Mouse (Mus musculus): ENCODE data around the gene Fgd5. TPM values are rescaled to one million over a fixed set of nuclear protein-coding genes. Genes with fewer than 3 reads are reported as not detected.
"Not testable (repeated sequence)": the region's sequence is repeated elsewhere in the genome, so short reads cannot be mapped to it uniquely, and the experiment has no call there.

The Fgd5 gene
- polyA plus RNA-seq, 1 experiment from 2014 or later: 7.8 TPM

DNA sequence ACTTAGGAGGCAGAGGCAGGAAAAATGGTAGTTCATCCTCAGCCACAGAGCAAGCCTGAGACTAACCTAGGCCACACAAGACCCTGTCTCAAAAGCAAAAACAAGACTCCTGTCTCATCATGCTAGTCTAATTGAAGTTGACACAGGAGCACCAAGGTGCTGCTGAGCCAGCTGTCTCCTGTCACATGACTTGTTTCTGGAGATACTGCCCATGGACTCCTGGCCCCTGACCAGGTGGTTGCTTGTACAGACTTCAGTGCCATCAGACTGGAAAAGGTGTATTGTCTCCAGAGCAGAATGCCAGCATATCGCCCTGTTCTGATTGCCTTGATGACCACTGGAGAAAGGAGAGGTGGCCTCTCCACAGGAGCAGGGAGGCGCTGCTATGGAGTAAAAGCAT, 102.1 kb downstream of the Fgd5 start:
- no peaks in the 10 kb centered on the region for H3K36me3 ChIP-seq
- no peak for ATAC-seq (ENCODE audit: insufficient read depth, low FRiP score, low read depth)
- H3K4me3 ChIP-seq (replicated peaks): no peak overlapping the region
- no peaks in the 10 kb centered on the region for H3K4me1 ChIP-seq
- H3K9ac ChIP-seq: no peak overlapping the region
- no peak overlapping the region for H3K4me2 ChIP-seq
- H3K27me3 ChIP-seq (replicated peaks): no peaks in the 10 kb centered on the region
- 88% methylated on average over 2 of the region's 2 CpGs for WGBS
- no peaks in the 10 kb centered on the region for H3K9me3 ChIP-seq
- H3K27ac ChIP-seq: no peak overlapping the region

DNA sequence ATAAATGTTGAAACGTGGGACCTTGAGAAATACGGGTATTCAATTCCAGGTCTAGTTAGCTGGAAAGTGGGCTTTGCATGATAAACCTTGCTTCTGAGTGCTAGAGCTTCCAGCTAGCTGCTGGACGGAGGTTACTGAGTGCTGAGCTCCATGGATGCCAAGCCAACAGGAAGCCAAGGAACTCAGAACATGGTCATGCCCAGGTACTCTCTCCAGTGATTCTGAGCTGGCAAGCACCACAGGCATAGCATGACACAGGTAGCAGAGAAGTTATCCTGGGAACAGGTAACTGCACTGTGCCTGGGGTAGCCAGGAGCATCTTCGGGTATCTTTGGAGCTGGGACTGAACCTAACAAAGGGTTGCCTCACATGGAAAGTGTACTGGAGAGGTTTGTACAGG, 104.1 kb downstream of the Fgd5 start:
- H3K4me1 ChIP-seq: no peaks in the 10 kb centered on the region
- ATAC-seq (ENCODE audit: insufficient read depth, low FRiP score, low read depth): no peak

DNA sequence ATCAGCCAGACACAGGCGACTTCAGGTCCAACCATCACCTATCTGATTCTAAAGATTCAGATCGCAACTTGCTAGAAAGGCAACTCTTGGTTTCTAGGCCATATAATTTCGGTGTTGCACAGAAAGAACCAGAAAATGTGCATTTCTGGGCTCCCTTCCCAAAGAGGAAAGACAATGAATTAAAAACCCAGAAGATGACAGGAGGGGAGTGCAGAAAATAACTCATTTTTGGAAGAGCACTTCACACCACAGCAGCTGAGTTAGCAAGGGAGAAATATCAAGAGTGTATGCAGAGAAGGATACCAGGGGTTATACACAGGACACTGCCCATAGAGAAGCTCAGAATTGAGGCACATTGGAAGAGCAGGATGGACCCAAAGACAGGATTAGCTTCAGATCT, 106.3 kb downstream of the Fgd5 start:
- H3K27ac ChIP-seq: no peak overlapping the region
- no peak overlapping the region for H3K9ac ChIP-seq
- WGBS: 87% methylated on average over 3 of the region's 3 CpGs
- ATAC-seq (ENCODE audit: insufficient read depth, low FRiP score, low read depth): no peak
- no peaks in the 10 kb centered on the region for H3K27me3 ChIP-seq (replicated peaks)
- no peaks in the 10 kb centered on the region for H3K9me3 ChIP-seq
- no peak overlapping the region for H3K4me3 ChIP-seq (replicated peaks)
- no peaks in the 10 kb centered on the region for H3K36me3 ChIP-seq
- no peaks in the 10 kb centered on the region for H3K4me1 ChIP-seq
- H3K4me2 ChIP-seq: no peak overlapping the region

More for the DNA sequence above, 104.1 kb downstream of the Fgd5 start:
- Histone ChIP-seq H3K4me2 (no peak overlapping the region), H3K36me3 (no peaks in the 10 kb centered on the region), H3K9ac (no peak overlapping the region), H3K27ac (no peak overlapping the region), H3K27me3 (replicated peaks) (no peaks in the 10 kb centered on the region), H3K9me3 (no peaks in the 10 kb centered on the region), H3K4me3 (replicated peaks) (no peak overlapping the region)
- WGBS: 76% methylated on average over 4 of the region's 4 CpGs

DNA sequence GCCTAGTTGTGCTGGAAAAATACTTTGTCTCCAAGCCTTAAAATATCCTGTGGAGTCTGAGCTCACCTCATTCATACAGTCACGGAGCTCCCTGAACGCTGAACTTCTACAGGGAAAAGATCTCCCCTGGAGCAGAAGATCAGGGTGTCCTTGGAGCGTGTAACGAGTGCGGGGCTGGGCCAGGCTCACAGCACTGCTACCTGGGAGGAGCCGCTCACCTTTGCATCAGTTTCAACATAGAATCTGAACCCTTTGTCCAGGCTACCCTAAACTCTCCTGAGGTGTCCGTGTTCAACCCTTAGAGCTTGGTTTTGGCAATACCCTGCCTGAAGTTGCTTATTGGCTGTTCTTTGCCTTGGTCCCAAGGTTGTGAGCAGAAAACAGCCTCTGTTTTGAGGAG, 110.5 kb downstream of the Fgd5 start:
- H3K4me1 ChIP-seq; H3K4me2 ChIP-seq; H3K27ac ChIP-seq; H3K9me3 ChIP-seq; H3K36me3 ChIP-seq; ATAC-seq (ENCODE audit: insufficient read depth, low FRiP score, low read depth); H3K27me3 ChIP-seq (replicated peaks); H3K9ac ChIP-seq; H3K4me3 ChIP-seq (replicated peaks): not testable (repeated sequence)
- WGBS: 89% methylated on average over 7 of the region's 7 CpGs

DNA sequence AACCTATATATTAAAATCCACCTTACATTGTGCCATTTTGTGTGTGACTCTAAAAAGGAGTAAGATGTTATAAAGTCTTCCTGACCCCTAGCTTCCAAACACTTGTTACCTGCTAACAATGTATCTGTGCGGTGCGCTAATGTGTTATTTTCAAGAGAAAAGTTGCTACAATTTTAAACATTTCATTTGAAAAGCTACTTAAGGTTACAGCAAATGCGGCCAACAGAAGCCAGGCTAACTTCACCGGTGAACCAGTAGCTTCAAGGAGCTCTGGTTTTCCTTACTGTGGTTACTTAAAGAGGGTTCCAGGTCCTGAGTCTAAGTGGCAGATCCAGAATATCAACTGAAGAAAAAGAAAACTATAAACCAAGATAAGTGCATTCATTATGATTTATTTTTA, 111.3 kb downstream of the Fgd5 start:
- Histone ChIP-seq H3K4me2 (no peak overlapping the region; the same call in 1 of the 2 replicates), H3K27me3 (replicated peaks) (no peaks in the 10 kb centered on the region), H3K36me3 (no peaks in the 10 kb centered on the region), H3K9ac (no peak overlapping the region), H3K27ac (no peak overlapping the region), H3K9me3 (no peaks in the 10 kb centered on the region), H3K4me1 (0 out of 2 replicates have a peak, but pooled peaks cover 4% of the 10 kb centered on the region), H3K4me3 (replicated peaks) (no peak overlapping the region)
- 89% methylated on average over 4 of the region's 4 CpGs for WGBS
- ATAC-seq (ENCODE audit: insufficient read depth, low FRiP score, low read depth): no peak

DNA sequence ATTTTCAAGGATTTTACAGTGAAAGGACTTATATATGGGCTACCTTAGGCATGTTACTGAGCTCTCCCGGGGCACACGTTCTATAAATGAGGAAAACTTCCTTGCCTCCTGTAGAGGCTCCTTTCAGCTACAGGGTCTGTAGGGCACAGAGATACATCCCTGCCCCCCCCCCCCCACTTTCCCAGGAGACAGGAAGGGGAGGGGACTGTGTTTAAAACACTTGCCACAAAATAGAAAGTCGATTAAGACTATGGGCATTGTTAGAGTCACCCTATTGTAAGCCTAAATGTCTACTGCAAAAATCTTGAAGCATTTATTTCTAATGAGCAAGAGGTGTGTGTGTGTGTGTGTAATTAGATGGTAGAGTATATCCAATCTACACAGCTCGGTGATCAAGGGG, 111.8 kb downstream of the Fgd5 start:
- Histone ChIP-seq H3K9me3 (no peaks in the 10 kb centered on the region), H3K4me2 (peak overlapping the region; percentile 65), H3K27ac (peak overlapping the region; percentile 100), H3K9ac (peak overlapping the region; percentile 90; the same call in 1 of the 2 replicates), H3K36me3 (no peaks in the 10 kb centered on the region), H3K4me1 (0 out of 2 replicates have a peak, but pooled peaks cover 4% of the 10 kb centered on the region), H3K27me3 (replicated peaks) (no peaks in the 10 kb centered on the region), H3K4me3 (replicated peaks) (peak overlapping the region; percentile 97)
- ATAC-seq (ENCODE audit: insufficient read depth, low FRiP score, low read depth): no peak
- WGBS: 7% methylated on average over 4 of the region's 4 CpGs

DNA sequence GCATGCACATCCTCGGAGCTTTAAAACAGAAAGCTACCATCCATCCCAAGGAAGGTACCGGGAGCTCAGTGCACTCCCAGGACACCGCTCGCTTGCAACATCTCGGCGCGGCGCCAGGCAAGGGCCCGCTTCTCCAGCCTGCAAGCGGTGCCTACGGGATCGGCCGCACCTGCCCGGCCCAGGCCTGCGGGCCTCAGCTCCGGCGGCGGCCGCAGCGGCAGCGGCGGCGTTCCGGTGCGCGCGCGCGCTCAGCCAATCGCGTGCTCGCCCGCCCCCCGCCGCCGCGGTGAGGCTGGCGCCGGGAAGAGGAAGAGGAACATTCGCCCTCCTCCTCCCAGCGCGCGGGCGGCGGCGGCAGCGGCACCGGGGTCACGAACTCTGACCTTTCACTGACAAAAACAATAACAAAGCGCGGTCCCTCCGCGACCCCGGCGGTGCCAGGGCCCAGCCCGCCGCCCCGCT, 112.5 kb downstream of the Fgd5 start, which contains the start of gene Nr2c2:
Gene Nr2c2 (plus strand): TSS at position 261 of the 462 bp plus-strand sequence.
- H3K27me3 ChIP-seq (replicated peaks): no peaks in the 10 kb centered on the region
- peak within 1 kb of the TSS; percentile 100 for H3K27ac ChIP-seq
- peak within 1 kb of the TSS; percentile 68 for H3K4me2 ChIP-seq
- WGBS: under 1% methylated on average over 41 of the region's 58 CpGs
- H3K4me3 ChIP-seq (replicated peaks): peak within 1 kb of the TSS; percentile 97
- peak within 1 kb of the TSS; percentile 90 for H3K9ac ChIP-seq
- peak; percentile 61 for ATAC-seq (ENCODE audit: insufficient read depth, low FRiP score, low read depth)
- H3K36me3 ChIP-seq: no peaks in the 10 kb centered on the region
- H3K9me3 ChIP-seq: no peaks in the 10 kb centered on the region
- 0 out of 2 replicates have a peak, but pooled peaks cover 4% of the 10 kb centered on the region for H3K4me1 ChIP-seq

DNA sequence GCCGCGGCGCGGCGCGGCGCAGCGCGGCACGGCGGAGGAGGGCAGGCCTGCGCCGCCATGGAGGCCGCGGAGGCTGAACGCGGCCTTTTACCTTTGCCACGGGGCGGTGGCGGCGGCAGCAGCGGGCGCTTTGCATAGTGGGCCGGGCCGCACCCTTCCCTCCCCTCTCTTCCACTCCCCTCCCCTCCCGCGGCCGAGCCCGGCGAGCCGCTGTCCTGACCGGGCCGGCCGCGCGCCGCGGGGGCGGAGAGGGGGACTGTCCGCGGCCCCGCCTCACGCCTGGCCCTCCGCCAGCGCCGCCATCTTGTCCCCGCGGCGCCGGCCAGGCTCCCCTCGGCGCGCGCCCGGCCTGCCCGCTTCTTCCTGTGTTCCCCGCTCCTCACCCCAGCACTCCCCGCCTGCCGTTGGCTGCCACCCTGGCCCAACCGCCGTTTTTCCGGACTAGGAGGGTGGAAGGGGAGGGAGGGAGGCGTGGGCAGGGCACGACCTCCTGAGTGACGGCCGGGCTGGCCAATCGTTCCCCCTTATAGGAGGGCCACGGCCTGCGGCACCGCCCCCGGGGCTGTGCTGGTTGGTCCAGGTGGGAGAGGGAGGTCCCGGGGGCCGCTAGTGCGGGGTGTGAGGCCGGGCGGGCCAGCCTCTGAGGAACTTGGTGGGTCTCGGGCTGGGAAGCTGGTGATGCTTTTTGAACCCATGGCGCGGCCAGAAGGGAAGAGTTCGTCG, 113.2 kb downstream of the Fgd5 start:
- peak overlapping the region; percentile 68 for H3K4me2 ChIP-seq
- no peaks in the 10 kb centered on the region for H3K36me3 ChIP-seq
- peak overlapping the region; percentile 100 for H3K27ac ChIP-seq
- H3K27me3 ChIP-seq (replicated peaks): no peaks in the 10 kb centered on the region
- H3K4me1 ChIP-seq: 0 out of 2 replicates have a peak, but pooled peaks cover 4% of the 10 kb centered on the region
- no peaks in the 10 kb centered on the region for H3K9me3 ChIP-seq
- peak; percentile 99 for ATAC-seq (ENCODE audit: insufficient read depth, low FRiP score, low read depth)
- H3K4me3 ChIP-seq (replicated peaks): peak overlapping the region; percentile 97
- peak overlapping the region; percentile 90 for H3K9ac ChIP-seq
- under 1% methylated on average over 62 of the region's 81 CpGs for WGBS

DNA sequence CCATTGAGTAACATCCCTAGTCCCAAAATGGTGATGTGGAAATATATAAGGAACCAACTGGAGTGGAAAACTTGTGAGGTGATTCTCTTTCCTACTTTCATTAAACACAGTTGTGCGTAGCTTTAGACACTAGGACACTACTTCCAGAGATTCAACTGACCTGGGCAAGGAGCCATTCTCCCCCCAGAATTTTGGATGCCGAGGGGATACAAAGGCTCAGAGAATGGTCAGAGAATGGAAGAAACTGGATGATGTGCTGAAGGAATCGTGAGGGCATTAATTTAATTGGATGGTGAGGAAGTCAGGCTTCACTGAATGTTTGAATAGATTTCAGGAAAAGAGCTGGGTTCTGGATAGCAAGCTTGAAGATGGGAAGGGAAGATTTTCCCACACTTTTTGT, 114.1 kb downstream of the Fgd5 start:
- H3K27me3 ChIP-seq (replicated peaks): no peaks in the 10 kb centered on the region
- no peaks in the 10 kb centered on the region for H3K9me3 ChIP-seq
- no peak for ATAC-seq (ENCODE audit: insufficient read depth, low FRiP score, low read depth)
- H3K9ac ChIP-seq: no peak overlapping the region; the same call in 1 of the 2 replicates
- WGBS: 21% methylated on average over 3 of the region's 3 CpGs
- H3K4me2 ChIP-seq: peak overlapping the region; percentile 68
- H3K4me3 ChIP-seq (replicated peaks): peak overlapping the region; percentile 97
- H3K4me1 ChIP-seq: 0 out of 2 replicates have a peak, but pooled peaks cover 4% of the 10 kb centered on the region
- peak overlapping the region; percentile 100 for H3K27ac ChIP-seq
- H3K36me3 ChIP-seq: no peaks in the 10 kb centered on the region

DNA sequence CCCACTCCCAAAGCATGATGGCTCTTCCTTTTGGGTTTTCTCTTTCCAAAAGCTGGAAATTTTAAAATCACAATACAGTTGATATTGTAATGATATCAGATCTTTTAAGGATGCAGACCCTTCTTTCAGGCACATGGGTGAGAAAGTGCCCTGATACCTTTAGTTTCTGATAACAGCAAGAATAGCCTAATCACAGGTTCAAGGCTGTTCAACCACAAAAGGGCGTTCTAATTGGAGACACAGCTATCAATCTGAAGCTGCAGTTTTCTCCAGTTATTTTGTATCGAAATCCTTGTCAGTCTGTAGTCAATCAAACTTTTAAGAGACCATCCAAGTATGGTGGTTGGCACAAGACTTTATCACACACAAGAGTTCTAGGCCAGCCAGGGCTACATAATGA, 115.2 kb downstream of the Fgd5 start:
- Histone ChIP-seq H3K4me3 (replicated peaks) (no peak overlapping the region), H3K36me3 (no peaks in the 10 kb centered on the region), H3K27ac (no peak overlapping the region), H3K9me3 (no peaks in the 10 kb centered on the region), H3K9ac (no peak overlapping the region), H3K27me3 (replicated peaks) (no peaks in the 10 kb centered on the region), H3K4me1 (0 out of 2 replicates have a peak, but pooled peaks cover 4% of the 10 kb centered on the region), H3K4me2 (no peak overlapping the region)
- 73% methylated on average over 2 of the region's 2 CpGs for WGBS
- ATAC-seq (ENCODE audit: insufficient read depth, low FRiP score, low read depth): no peak

DNA sequence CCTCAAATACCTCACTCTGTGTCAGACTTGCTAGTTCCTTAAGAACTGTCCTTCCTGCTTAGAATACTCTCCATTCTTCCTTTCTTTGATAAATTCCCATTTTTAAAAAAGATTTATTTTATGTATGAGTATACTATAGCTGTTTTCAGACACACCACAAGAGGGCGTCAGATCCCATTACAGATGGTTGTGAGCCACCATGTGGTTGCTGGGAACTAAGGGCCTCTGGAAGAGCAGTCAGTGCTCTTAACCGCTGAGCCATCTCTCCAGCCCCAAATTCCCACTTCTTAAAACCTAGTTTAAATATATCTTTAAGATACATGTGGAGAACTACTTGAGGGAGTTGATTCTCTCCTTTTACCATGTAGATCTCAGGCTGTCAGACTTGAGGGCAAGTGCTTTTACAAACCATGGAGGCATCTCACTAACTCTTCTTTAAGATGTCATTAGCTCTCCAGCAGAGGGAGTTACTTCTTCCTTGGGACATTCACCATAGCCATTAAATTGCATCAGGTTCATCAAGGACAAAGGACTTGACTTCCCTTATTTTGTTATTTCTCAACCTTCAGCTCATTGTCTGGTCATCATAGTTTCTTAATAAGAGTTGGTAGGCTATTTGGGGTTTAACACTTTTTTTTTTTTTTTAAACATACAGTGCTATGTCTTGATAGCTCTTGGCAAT, 122.1 kb downstream of the Fgd5 start:
- no peaks in the 10 kb centered on the region for H3K36me3 ChIP-seq
- 69% methylated on average over 2 of the region's 2 CpGs for WGBS
- H3K27ac ChIP-seq: no peak overlapping the region
- no peaks in the 10 kb centered on the region for H3K9me3 ChIP-seq
- no peaks in the 10 kb centered on the region for H3K27me3 ChIP-seq (replicated peaks)
- no peak overlapping the region for H3K4me2 ChIP-seq
- no peak overlapping the region for H3K9ac ChIP-seq
- no peak overlapping the region for H3K4me3 ChIP-seq (replicated peaks)
- H3K4me1 ChIP-seq: no peaks in the 10 kb centered on the region
- ATAC-seq (ENCODE audit: insufficient read depth, low FRiP score, low read depth): no peak

DNA sequence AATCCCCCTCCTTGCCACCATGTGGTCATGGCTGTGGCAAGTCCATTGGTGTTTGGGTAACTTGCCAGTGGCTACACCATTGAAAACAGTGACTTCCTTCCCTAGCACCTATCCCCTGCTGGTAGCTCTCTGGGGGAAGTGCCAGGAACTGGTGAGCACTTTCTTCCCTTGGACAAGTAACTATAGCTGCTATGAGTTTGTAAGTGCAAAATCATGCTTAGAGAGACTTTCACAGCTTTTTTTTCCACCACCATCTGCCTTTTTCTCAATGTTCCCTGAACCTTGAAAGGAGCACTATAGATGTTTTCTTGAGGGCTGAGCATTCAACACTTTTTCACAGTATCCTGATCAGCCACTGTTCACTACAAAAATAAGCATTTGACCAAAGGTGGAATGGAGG, 145.9 kb downstream of the Fgd5 start:
- H3K4me1 ChIP-seq: no peaks in the 10 kb centered on the region
- no peak overlapping the region for H3K27ac ChIP-seq
- H3K9ac ChIP-seq: no peak overlapping the region
- no peak overlapping the region for H3K4me3 ChIP-seq (replicated peaks)
- 0 out of 2 replicates have a peak, but pooled peaks cover 4% of the 10 kb centered on the region for H3K36me3 ChIP-seq
- H3K4me2 ChIP-seq: no peak overlapping the region
- no peaks in the 10 kb centered on the region for H3K27me3 ChIP-seq (replicated peaks)
- ATAC-seq (ENCODE audit: insufficient read depth, low FRiP score, low read depth): no peak
- no peaks in the 10 kb centered on the region for H3K9me3 ChIP-seq
